Mouse (Mus musculus) ovary, adult 18-20 months (tissue): Measurements from ENCODE around the gene Gm49337.

Experiments used
- DNase-seq: peaks from one replicate; pipeline ENCODE4 v3.0.0; 2022; ENCODE audit warnings: low spot score, mixed read lengths

Gm49337 gene

GRCm38 (mm10) chr4:116336294-116336693 lies 163.1 kb downstream of the Gm49337 start:
- no peak for DNase-seq

GRCm38 (mm10) chr4:116342119-116342518 lies 168.9 kb downstream of the Gm49337 start:
- DNase-seq: no peak
